Mouse (Mus musculus): ENCODE measurements around the gene Ano9. TPM values are rescaled to one million over a fixed set of nuclear protein-coding genes. Genes with fewer than 3 reads are reported as not detected.

Gene Ano9
- total RNA-seq (2021), result not detected
- long read RNA-seq, experiment 1, result 0 reads
- long read RNA-seq, experiment 2, result 0 reads

GRCm38 (mm10) chr7:141117636-141118035 is at the start of gene Ano9:
Gene Ano9 (minus strand): TSS chr7:141117806.
- intact Hi-C loops (cut with DNase I), result no loop called here
- no peak for DNase-seq

- intact Hi-C loops (cut with DNase I), result loop anchor here (5.0 kb wide), 1 partner anchor 33 kb away; no protein-coding TSS in a partner anchor
- DNase-seq, result no peak
Observed at GRCm38 (mm10) chr7:141164850-141165249, 47.2 kb upstream of the Ano9 start.

GRCm38 (mm10) chr7:141164397-141164796 is 46.8 kb upstream of the Ano9 start:
- no peak for DNase-seq
- intact Hi-C loops (cut with DNase I), result no loop called here

GRCm38 (mm10) chr7:141155362-141155761 is 37.8 kb upstream of the Ano9 start:
- no peak for DNase-seq
- intact Hi-C loops (cut with DNase I), result no loop called here

GRCm38 (mm10) chr7:141148639-141149038 is 31.0 kb upstream of the Ano9 start:
- intact Hi-C loops (cut with DNase I), result no loop called here
- no peak for DNase-seq

GRCm38 (mm10) chr7:141147044-141147443 is 29.4 kb upstream of the Ano9 start:
- no peak for DNase-seq
- intact Hi-C loops (cut with DNase I), result no loop called here

- DNase-seq, result no peak
- intact Hi-C loops (cut with DNase I), result no loop called here
Observed at GRCm38 (mm10) chr7:141146043-141146595, 28.5 kb upstream of the Ano9 start.

GRCm38 (mm10) chr7:141145403-141145802 is 27.8 kb upstream of the Ano9 start:
- DNase-seq, result no peak
- intact Hi-C loops (cut with DNase I), result no loop called here

GRCm38 (mm10) chr7:141144650-141145049 is 27.0 kb upstream of the Ano9 start:
- DNase-seq, result no peak
- intact Hi-C loops (cut with DNase I), result no loop called here

GRCm38 (mm10) chr7:141143861-141144260 is 26.3 kb upstream of the Ano9 start:
- intact Hi-C loops (cut with DNase I), result no loop called here
- no peak for DNase-seq

- intact Hi-C loops (cut with DNase I), result no loop called here
- no peak for DNase-seq
Observed at GRCm38 (mm10) chr7:141143112-141143511, 25.5 kb upstream of the Ano9 start.

- intact Hi-C loops (cut with DNase I), result no loop called here
- no peak for DNase-seq
Observed at GRCm38 (mm10) chr7:141141326-141141725, 23.7 kb upstream of the Ano9 start.

GRCm38 (mm10) chr7:141131904-141132755 is 14.5 kb upstream of the Ano9 start:
- intact Hi-C loops (cut with DNase I), result loop anchor here (5.0 kb wide), 1 partner anchor 35 kb away; no protein-coding TSS in a partner anchor
- no peak for DNase-seq

- intact Hi-C loops (cut with DNase I), result loop anchor here (5.0 kb wide), 1 partner anchor 36 kb away; no protein-coding TSS in a partner anchor
- DNase-seq, result peak; percentile 71 to 81
Observed at GRCm38 (mm10) chr7:141131024-141131820, 13.6 kb upstream of the Ano9 start.

GRCm38 (mm10) chr7:141123517-141123856 is 5.9 kb upstream of the Ano9 start:
- intact Hi-C loops (cut with DNase I), result loop anchor here (2.0 kb wide), 1 partner anchor 31 kb away; no protein-coding TSS in a partner anchor
- no peak for DNase-seq

- intact Hi-C loops (cut with DNase I), result loop anchor here (2.0 kb wide), 1 partner anchor 30 kb away; no protein-coding TSS in a partner anchor
- DNase-seq, result peak; percentile 89 to 94
Observed at GRCm38 (mm10) chr7:141122689-141123516, 5.3 kb upstream of the Ano9 start.

GRCm38 (mm10) chr7:141122245-141122644 is 4.6 kb upstream of the Ano9 start, which contains the start of gene Ptdss2:
Gene Ptdss2 (plus strand): TSS chr7:141122382.
- no peak for DNase-seq
- intact Hi-C loops (cut with DNase I), result loop anchor here (2.0 kb wide), 1 partner anchor 29 kb away; no protein-coding TSS in a partner anchor

- intact Hi-C loops (cut with DNase I), result no loop called here
- no peak for DNase-seq
Observed at GRCm38 (mm10) chr7:141121051-141121531, 3.5 kb upstream of the Ano9 start.

GRCm38 (mm10) chr7:141120605-141121004 is 3.0 kb upstream of the Ano9 start:
- intact Hi-C loops (cut with DNase I), result no loop called here
- DNase-seq, result no peak

GRCm38 (mm10) chr7:141119487-141119886 is 1.9 kb upstream of the Ano9 start:
- no peak for DNase-seq
- intact Hi-C loops (cut with DNase I), result no loop called here

Measured in gastrocnemius, postnatal 36 days (tissue).